Mouse (Mus musculus) liver, embryonic 16.5 days (tissue): ENCODE data around the gene Zdhhc6. TPM values are rescaled to one million over a fixed set of nuclear protein-coding genes. Genes with fewer than 3 reads are reported as not detected.

ENCODE experiments used
- ATAC-seq: fragments of 200-750 bp; cut with Nextera tagmentation; 2 replicates; pipeline ENCODE4 v1.8.0; 2017; ENCODE audit warnings: low read depth, mild to moderate bottlenecking, moderate number of reproducible peaks, moderate library complexity
- H3K27ac ChIP-seq: fragments of 300-500 bp; sonication (generic); 2 replicates; pipeline ENCODE4 v1.5.1; 2014; ENCODE audit warnings: mild to moderate bottlenecking, low read length
- H3K27me3 ChIP-seq: fragments of 300-500 bp; sonication (generic); 2 replicates; pipeline ENCODE4 v1.6.1; 2014; ENCODE audit warnings: low read depth, low read length, mixed read lengths; ENCODE audit not compliant: control insufficient read depth, insufficient read depth
- H3K36me3 ChIP-seq: fragments of 300-500 bp; sonication (generic); 2 replicates; pipeline ENCODE4 v1.6.1; 2014; ENCODE audit warnings: mild to moderate bottlenecking; ENCODE audit not compliant: control insufficient read depth, insufficient read depth
- H3K4me1 ChIP-seq: fragments of 300-500 bp; sonication (generic); 2 replicates; pipeline ENCODE4 v1.6.1; 2014; ENCODE audit warnings: low read depth, low read length, mixed read lengths; ENCODE audit not compliant: control insufficient read depth
- H3K4me2 ChIP-seq: fragments of 300-500 bp; sonication (generic); 2 replicates; pipeline ENCODE4 v1.6.1; 2014; ENCODE audit warnings: low read depth, low read length, mixed read lengths
- H3K4me3 ChIP-seq: fragments of 300-500 bp; sonication (generic); 2 replicates; pipeline ENCODE4 v1.5.1; 2014; ENCODE audit warnings: low read depth, mild to moderate bottlenecking, low read length
- H3K9ac ChIP-seq: fragments of 300-500 bp; sonication (generic); 2 replicates; pipeline ENCODE4 v1.6.1; 2014; ENCODE audit warnings: low read depth, low read length
- H3K9me3 ChIP-seq: fragments of 300-500 bp; sonication (generic); replicated peaks from 2 replicates; pipeline ENCODE4 v1.6.1; 2016; ENCODE audit warnings: low read length; ENCODE audit not compliant: control insufficient read depth
- whole genome bisulfite sequencing: fragments of 180-500 bp; shearing (Covaris S2); extraction: QIAGEN DNeasy Blood & Tissue Kit; methylation state at CpG from one replicate; pipeline ENCODE4 v1.1.7; 2014; ENCODE audit not compliant: insufficient replicate concordance; 5-methylcytosine and 5-hydroxymethylcytosine counted together
- polyA plus RNA-seq: library from polyadenylated mRNA; unstranded; fragments of >200 nt; fragmentation: Nextera tagmentation; extraction: Ambion mirVana; gene quantifications from 2 replicates; pipeline ENCODE4 v1.2.1, GENCODE M21; 2015

The Zdhhc6 gene
- polyA plus RNA-seq, 1 experiment from 2014 or later = 48.5 TPM

DNA sequence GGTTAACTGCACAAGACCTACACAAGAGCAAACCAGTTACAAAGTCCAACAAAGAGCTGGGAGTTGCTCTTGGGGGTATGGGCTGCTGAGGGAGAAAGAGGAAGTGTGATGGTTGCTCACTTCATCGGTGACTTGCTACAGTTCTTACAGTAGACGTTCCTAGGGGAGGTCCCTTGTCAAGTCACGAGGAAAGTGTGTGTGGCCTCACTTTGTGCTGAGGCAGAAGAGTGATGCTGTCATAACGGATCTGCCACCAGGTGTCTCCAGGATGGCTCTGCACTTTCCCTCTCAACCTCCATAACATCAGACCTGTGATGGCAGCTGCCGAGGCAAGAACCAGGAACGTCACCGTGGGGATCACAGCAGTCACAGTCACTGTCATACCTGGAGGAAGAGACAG, 88.7 kb downstream of the Zdhhc6 start:
- Histone ChIP-seq H3K4me2 (no peak overlapping the region), H3K4me3 (no peak overlapping the region), H3K4me1 (no peaks in the 10 kb centered on the region; the same call in 1 of the 2 replicates), H3K9me3 (no peaks in the 10 kb centered on the region), H3K27me3 (no peaks in the 10 kb centered on the region; the same call in 1 of the 2 replicates), H3K9ac (no peak overlapping the region), H3K27ac (no peak overlapping the region), H3K36me3 (no peaks in the 10 kb centered on the region)
- WGBS = 51% methylated on average over 7 of the region's 7 CpGs
- ATAC-seq = no peak

- Histone ChIP-seq H3K9me3 (no peaks in the 10 kb centered on the region), H3K4me3 (no peak overlapping the region), H3K27me3 (no peaks in the 10 kb centered on the region; the same call in 1 of the 2 replicates), H3K4me2 (no peak overlapping the region), H3K27ac (no peak overlapping the region), H3K4me1 (no peaks in the 10 kb centered on the region; the same call in 1 of the 2 replicates), H3K36me3 (no peaks in the 10 kb centered on the region), H3K9ac (no peak overlapping the region)
- WGBS = 73% methylated on average over 5 of the region's 5 CpGs
- no peak for ATAC-seq
These were observed 89.2 kb downstream of the Zdhhc6 start for GRCm38 (mm10) chr19:55226621-55227020.

GRCm38 (mm10) chr19:55222268-55222667, 93.6 kb downstream of the Zdhhc6 start:
- Histone ChIP-seq H3K9me3 (no peaks in the 10 kb centered on the region), H3K36me3 (no peaks in the 10 kb centered on the region), H3K27ac (no peak overlapping the region), H3K4me2 (no peak overlapping the region), H3K4me3 (no peak overlapping the region), H3K9ac (no peak overlapping the region), H3K4me1 (peaks cover 22% of the 10 kb centered on the region), H3K27me3 (no peaks in the 10 kb centered on the region; the same call in 1 of the 2 replicates)
- WGBS = 83% methylated on average over 9 of the region's 9 CpGs
- no peak for ATAC-seq

Other genes starting within 250 kb of the Zdhhc6 start
- gene Gpam, start 188.8 kb downstream of the Zdhhc6 start, polyA plus RNA-seq = 43.3 and 45.2 TPM in 2 replicates
- 0.40 and 0.53 TPM in 2 replicates for gene Tectb, start 135.3 kb downstream of the Zdhhc6 start, polyA plus RNA-seq
- 0.02 and 0.05 TPM in 2 replicates for gene Gucy2g, start 74.8 kb downstream of the Zdhhc6 start, polyA plus RNA-seq
- 203 and 205 TPM in 2 replicates for gene Acsl5, start 64.1 kb downstream of the Zdhhc6 start, polyA plus RNA-seq
- 12.3 and 12.8 TPM in 2 replicates for gene Vti1a, start 263 bp upstream of the Zdhhc6 start, polyA plus RNA-seq